Mouse (Mus musculus): ENCODE results near the gene Arl10.

Arl10 gene

DNA sequence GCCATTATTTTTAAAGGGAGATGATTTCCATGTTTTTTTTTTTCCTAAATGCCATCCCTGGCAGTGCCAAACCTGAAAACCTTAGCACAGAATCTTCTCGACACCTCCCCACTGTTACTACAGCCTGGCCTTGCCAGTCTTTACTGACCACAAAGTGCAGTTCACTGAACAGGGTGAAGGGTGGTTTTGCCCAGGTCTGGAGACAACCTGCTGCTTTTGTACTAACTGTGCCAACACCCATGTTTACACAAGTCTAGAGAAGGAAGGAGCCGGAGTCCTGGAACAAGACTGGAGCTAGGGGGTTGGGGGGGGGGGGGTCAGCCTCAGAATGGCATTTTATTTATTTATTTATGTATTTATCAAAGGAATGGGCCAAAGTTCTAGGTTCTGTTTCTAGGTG lies 6.6 kb downstream of the Arl10 start:
- in situ Hi-C loops (cut with MboI, MseI): no loop called here

DNA sequence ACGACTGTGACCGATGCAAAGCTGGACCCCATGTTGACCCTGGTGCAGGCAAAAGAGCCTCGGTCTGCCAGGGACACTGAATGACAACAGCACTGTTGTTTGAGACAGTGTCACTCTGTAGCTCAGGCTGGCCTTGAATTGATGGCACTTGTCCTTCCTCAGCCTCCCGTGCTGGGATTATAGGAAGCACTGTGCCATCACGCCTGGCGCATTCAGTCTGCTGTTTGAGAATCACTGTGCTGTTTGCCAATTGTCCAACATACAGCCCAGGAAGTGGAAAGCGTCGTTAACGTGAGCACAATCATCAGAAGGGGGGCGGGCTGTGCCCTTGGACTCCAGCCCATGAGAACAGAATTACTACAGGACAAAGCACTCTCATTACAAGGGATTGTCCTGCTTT lies 7.3 kb downstream of the Arl10 start:
- in situ Hi-C loops (cut with MboI, MseI): no loop called here

DNA sequence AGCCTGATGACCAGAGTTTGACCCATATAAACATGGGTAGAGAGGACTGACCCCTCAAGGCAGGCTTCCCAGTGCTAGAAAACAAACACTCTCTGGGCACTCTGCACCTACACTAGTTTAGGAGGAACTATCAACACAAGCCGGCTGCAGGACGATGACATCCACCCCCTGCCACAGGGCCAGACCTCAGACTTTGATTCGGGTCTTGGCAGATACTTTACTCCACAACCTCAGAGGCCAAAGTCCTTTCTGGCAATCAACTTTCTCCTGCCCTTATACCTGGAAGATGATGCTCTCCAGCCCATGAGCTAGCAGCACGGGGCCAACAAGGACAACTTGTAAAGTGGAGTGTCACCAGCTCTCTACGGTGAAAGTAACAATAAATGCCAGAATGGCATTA lies 8.0 kb downstream of the Arl10 start:
- in situ Hi-C loops (cut with MboI, MseI): no loop called here

DNA sequence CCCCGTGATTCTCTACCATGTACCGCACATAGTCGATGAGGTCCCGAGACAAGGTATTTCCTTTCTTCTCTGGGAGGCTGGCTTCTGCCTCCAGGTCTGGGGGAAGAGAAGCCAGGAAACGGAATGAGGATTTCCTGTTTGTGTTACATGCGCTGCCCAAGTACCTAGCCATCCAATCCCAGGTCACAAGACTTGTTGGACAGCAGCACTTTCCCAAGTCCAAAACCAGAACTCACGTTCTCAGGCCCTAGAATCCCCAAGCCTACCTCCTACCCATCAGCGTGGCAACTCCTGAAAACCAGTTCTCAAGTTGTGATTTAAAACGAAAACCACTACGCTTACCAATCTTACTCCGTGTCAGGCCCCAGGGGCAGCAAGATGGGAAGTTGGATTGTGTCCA lies 11.0 kb downstream of the Arl10 start:
- in situ Hi-C loops (cut with MboI, MseI): no loop called here

DNA sequence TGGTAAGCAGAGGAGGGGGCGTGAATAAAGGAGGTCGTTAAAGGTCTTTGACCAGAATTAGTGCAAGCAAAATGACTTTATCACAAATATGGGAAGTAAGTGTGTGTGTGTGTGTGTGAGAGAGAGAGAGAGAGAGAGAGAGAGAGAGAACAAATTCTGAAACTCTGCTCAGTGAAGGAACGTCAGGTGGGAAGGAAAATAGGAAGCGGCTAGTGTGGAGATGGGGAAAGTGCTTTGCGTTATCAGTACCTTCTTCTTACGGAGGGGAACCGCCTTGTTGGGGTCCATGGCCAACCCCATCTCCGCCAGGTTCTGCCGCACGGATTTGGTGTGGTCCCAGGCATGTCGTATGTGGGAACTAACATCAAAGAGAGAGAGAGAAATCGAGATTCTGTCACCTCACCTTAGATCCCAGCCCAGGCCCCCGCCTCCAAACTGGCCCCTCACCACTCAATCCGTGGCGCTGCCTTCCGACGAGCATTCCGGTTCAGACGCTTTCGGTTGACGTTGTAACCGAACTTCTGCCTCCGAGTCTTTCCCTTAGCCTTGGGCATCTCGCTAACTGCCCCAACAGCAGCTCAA lies 14.7 kb downstream of the Arl10 start:
- in situ Hi-C loops (cut with MboI, MseI): no loop called here

DNA sequence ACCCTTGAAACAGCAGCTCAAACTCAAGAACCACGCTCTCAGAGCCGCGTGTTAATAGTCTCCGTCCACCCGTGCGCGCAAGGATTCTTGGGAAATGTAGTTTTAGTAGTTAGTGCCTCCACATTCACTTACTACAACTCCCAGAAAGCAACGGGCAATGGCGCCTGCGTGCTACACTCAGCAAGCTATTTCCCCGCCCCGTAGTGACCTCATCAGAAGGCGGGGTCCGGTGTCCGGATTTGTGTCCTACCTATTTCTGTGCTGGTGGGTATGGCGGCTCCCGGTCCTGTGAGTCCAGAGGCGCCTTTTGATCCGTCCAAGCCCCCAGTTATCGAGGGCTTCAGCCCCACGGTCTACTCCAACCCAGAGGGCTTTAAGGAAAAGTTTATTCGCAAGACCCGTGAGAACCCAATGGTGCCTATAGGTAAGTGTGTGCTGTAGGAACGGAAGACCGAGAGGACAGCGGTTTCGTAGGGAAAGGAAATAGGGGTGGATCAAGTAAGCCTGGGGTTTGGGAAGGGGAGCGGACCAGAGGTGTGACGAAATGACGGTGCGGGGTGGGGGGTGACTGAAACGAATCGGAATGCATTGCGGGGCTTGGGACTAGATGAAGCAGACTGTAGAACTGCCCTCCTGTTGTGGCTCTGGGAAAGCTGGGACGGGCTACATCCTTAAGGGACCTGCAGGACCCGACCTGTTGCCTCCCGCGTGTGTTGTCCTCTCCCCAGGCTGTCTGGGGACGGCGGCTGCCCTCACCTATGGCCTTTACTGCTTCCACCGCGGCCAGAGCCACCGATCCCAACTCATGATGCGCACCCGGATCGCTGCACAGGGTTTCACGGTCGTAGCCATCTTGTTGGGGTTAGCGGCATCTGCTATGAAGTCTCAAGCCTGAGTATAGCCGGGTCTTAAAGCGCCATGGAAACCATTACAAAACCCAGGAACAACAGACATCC lies 15.5 kb downstream of the Arl10 start, which contains the start of the genes Nop16 and Higd2a:
Nop16 (minus strand) TSS at position 95 of the 956 bp plus-strand sequence.
Higd2a (plus strand) TSS at position 212 of the 956 bp plus-strand sequence.
- in situ Hi-C loops (cut with MboI, MseI): no loop called here

DNA sequence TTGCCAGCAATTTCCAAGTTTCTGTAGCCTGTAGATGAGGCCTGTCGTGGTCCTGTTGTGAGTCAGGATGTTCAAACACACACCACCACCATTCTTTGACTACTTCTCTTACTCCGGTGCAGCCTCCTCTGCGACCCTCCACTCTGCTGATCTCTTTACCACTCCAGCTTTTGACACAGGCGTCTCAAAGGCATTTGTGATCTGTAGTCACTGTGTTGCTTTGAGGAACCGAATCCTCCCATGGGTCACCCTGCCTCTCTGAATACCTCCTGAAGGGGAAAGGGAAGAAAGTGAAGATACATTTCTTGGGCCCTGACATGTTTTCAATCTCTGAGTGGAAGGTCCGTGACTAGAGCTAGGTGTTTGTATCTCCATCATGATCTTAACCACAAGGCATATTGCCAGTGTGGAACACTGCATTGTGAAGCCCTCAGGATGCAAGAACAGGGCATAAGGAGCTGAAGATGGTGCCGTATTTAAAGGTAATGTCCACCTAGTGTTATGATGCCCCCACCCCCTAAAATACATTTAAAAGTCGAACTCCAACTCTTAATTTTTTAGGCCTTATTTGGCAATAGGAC lies 17.1 kb downstream of the Arl10 start:
- in situ Hi-C loops (cut with MboI, MseI): no loop called here

DNA sequence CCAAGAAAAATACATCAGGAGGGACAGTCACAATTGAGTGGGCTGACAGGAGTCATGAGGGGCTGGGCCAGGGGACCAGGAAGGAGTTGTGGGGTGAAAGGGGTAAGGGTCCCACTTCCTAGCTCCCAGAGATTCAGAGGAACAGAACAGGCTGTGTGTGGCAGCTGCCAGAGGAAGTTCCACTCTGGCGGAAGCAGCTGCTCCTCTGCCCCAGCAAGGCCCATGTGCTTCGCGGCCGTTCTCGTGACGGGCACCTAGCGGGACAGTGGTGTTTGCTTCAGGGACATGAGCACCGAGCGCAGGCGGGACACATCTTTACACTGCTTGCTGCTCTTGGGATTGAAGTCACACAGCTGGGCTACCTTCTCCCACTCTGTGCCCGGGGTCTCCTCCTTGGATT lies 18.8 kb downstream of the Arl10 start:
- in situ Hi-C loops (cut with MboI, MseI): no loop called here

DNA sequence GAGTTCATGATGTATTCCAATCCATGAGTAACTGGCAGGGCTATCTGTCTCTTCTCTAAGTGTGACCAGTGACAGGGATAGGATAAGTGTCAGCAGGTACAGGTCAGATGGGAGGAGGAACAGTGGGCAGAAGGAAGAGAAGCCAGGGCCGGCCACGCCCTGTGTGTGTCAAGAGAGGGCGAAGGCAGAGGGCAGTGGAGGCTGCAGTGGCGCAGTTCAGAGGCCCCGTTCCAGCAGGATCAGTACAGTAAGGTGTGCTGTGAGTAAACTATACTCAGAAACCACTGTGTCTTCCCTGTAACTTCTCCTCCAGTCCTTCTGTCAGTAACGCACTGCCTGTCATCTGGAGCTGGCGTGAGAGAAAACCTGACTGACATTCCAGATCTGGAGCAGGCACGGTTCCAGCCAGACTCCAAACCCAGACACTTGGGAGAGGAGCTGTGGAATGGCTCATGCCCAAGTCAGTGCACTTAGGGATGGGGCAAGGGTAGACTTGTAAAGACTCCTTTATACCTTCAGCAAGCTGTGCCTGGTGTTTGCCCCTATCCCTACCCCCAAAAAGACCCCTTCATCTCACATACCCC lies 21.4 kb downstream of the Arl10 start:
- in situ Hi-C loops (cut with MboI, MseI): no loop called here

DNA sequence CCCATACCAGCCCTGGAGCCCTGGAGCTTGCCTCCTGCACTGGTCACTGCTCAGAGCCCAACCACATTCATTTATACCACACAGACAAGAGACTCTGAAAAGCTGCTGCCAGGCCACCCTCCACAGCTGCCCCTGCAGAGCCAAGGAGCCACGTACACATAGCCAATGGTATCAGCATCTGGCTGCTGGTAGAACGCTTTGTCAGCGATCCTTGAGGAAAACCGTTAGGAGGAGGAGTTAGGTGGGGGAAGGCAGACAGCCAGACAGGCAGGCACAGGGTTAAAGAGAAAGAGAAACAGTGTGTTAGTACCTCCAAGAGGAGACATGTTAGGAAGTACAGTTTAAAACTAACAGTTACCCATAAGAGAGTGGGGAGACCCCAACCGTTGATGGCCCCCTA lies 22.1 kb downstream of the Arl10 start:
- in situ Hi-C loops (cut with MboI, MseI): no loop called here

DNA sequence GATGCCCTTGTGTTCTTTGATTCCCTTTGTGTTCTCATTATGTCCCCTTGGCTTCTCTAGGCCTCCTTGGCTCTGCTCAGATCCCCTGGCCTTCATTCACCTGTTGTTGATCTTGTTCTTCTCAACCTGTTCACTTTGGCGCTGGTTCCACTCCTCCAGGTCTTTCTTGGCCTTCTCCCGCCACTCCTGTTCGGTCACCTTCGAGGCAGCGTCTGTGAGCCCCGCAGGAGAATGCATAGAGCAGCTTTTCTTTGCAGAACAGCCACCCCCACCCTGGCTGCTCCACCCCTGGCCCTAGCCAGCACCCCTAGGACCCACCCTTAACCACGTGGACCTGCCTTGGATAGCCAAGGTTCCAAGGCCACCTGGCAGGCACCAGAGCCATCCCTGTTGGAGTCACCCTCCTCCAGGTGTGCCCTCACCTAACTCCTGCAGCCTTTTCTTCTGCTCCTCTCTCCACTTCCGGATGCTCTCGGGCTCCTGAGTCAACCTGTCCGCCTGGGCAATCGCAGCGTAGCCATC lies 23.9 kb downstream of the Arl10 start:
- in situ Hi-C loops (cut with MboI, MseI): no loop called here

DNA sequence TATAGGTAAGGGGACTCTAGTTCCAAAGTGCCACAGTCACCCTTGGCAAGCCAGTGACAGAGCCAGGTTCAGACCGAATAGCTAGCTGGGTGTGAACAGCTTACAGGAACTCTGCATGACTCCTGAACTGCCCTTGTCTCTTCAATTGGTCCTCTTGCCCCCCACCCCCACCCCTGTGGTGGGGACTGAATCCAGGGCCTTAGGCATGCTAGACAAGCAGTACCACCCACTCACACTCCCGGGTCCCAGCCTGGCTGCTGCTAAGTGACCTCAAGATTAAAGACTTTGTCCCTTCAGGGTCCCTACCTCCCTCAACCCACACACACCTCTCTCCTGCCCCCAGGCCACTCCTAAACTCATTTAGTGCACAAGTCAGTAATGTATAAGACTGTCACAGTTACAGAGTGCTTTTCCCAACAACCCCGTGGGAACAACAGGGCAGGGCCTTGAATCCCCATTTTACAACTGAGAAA lies 27.9 kb downstream of the Arl10 start:
- in situ Hi-C loops (cut with MboI, MseI): no loop called here

DNA sequence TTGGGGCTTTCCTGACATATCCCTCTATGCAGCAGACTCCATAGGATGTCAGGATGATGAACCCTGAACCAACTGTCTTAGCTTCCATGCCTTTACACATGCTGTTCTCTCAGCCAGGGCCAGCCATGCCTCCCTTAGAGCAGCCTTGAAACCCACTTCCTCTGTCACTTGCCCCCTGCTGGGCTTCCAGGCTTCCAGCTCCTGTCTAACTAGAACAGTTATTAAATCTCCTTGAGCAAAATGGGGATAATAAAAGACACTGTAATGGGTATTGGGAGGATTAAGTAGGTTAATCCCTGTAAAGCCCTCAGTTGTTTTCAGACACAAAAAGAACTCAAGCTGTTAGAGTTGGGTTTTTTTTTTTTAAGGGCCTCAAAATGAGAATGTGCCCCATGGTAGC lies 28.7 kb downstream of the Arl10 start:
- in situ Hi-C loops (cut with MboI, MseI): no loop called here

DNA sequence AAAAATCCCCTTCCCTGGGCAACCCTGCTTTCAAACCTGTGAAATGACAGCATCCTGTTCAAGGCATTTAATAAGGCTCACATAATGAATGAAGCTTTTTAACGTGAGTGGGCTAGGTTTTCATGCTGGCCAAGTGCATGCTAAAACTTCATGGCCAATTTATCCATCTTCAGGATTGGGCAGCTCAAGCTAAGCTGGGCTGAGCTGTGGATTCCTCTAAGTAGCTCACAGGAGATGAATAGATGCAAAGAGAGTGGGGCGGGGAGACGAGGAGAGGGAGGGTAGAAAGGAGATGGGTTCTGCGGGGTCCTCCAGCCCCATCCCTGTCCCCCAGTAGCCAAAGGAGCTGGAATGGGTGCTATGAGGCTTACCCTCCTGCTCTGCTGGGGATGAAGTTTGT lies 29.4 kb downstream of the Arl10 start:
- in situ Hi-C loops (cut with MboI, MseI): no loop called here

DNA sequence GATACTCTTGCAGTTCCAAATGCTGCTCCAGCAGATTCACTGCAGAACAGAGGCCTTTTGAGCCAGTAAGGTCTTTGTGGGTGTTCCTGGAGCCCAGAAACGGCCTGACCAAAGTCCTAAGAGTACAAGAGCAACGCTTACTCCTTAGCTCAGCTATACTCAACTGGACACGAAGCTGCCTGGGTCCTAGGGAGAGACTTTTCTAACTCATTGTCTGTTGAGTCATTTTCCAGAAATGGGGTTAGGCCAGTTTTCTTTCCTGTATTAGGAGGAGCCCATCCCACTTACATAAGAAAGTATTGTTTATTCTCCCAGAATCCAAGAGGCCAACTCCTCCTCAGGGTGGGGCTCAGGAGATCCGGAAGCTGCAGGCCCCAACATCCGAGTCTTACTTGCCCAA lies 30.6 kb downstream of the Arl10 start:
- in situ Hi-C loops (cut with MboI, MseI): no loop called here

DNA sequence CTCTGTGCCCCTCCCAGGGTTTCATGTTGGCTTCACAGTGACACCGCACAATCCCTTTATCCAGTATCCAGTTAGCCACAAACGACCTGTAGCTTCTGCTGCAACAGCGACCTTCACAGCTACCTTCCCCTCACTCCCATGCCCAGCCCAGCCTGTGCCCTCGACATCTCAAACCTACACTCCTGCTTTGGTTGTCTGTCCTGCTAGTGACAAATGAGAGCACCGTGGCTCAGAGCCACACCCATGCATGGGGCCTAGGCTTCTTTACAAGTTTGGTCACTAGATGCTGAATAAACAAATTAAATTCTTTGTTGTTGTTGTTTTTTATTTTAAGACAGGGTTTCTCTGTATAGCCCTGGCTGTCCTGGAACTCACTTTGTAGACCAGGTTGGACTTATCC lies 32.4 kb downstream of the Arl10 start:
- in situ Hi-C loops (cut with MboI, MseI): no loop called here

DNA sequence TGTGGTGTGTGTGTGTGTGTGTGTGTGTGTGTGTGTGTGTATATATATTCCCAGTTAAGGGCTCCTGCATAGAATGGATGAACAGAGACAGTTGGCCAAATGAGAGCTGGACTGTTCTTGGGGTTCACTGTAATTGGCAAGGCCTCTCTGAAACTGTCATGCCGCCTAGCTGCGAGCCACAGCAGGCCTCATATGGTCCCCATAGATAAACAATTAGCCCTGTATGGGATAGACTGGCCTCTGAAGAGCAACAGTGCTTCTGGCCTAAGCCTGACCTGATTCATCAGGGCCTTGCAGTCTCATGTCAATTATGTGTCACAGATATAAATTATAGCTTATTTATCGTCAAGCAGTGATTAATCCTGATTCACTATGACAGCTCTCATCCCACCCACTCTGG lies 33.2 kb downstream of the Arl10 start:
- in situ Hi-C loops (cut with MboI, MseI): no loop called here

DNA sequence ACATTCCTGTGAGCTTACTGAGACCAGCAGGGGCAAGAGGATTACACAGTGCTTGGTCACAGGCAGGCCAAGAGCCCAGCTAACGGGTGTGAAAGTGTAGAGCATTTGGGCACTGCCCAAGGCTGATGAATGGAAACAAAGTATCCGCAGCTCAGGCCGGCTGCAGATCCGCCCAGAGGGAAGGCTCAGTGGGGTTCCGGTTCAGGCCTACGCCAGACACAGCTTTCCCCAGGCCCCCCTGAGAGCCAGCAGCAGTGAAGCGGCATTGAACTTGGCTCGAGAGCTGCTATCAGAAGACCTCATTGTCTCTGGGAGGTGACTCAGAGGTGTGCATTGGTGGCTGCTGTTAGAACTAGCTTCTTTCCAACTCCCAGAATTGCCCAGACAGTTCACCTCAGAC lies 33.9 kb downstream of the Arl10 start:
- in situ Hi-C loops (cut with MboI, MseI): no loop called here

DNA sequence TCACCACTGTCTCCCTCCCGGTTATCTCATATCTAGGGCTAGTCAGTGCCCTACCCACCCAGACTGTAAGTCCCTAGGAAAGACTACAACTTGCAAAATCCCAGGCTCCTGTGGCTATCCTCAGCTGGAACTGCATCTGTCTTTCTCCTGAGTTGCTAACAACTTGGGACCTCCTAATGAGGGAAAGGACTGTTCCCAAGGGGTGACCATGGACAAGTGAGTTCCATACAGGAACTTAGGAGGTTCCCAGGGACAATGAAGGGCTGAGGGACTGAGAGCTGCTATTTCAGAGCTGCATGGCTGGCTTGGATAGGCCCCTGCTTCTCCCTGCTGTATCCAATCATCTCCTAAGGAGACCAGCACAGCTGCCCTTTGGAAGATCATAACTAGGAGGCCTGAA lies 34.5 kb downstream of the Arl10 start:
- in situ Hi-C loops (cut with MboI, MseI): no loop called here

DNA sequence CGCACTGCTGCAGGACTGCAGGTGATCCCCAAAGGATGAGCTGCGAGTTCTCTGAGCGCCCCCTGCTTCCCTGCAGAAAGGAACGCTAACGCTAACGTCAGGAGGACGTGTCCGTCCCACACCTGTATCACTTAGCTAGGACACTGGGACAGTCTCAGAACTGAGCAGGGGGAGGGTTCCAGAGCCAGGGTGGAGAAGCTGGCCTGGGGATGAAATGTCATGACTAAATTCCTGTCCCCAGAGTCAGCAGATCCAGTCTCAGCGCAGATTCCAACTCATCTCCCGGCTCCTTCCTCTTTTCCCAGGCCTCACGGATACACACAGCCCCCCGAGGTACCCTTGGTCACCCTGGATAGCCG lies 35.8 kb downstream of the Arl10 start:
- in situ Hi-C loops (cut with MboI, MseI): no loop called here

DNA sequence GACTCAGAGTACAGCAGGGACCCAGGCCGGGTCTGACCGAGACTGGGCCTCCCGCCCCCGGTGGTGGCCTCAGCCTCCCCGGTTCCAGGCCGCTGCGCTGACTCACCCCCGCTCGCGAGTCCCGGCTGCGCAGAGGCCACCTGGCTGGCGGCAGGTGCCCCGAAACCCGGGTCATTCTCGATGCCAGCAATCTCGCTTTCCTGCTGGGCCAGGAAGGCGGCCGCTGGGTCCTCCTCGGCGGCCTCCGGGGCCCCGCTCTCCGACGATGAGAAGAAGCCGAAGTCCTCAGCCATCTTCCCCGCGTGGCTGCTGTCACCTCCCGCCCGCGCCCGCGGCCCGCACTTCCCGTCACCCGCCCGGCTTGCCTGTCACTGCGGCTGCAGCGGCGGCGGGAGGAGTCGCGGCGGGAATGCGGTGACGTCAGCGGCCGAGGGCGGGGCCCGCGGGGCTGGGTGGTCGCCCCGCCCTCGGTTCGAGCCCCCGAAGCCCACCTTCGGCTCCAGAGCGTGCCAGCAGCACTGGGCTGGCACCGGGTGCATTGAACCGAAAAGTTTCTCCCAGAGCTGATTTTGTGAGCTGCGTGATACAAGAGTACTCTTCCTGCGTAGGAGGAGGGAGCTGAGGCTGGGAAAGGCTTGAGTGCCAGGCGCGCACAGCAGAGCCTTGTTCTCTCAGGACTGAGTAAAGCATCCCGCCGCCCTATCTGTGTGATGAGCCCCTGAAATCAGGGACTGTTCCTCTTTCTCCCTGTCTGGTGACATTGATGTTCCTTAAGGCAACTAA lies 36.3 kb downstream of the Arl10 start, which contains the start of gene Cltb:
Cltb (minus strand) TSS at position 373 of the 783 bp plus-strand sequence.
- in situ Hi-C loops (cut with MboI, MseI): no loop called here

Data from T-helper 17 cell (primary cell).